Mouse (Mus musculus) heart, embryonic 13.5 days (tissue): ENCODE data around the gene Sdc3. TPM values are rescaled to one million over a fixed set of nuclear protein-coding genes. Genes with fewer than 3 reads are reported as not detected.

Source experiments
- ATAC-seq: fragments of 200-750 bp; cut with Nextera tagmentation; 2 replicates; pipeline ENCODE4 v1.8.0; 2017; ENCODE audit warnings: moderate TSS enrichment; ENCODE audit not compliant: insufficient number of reproducible peaks, low FRiP score, low TSS enrichment; ENCODE audit errors: extremely low read depth
- H3K27ac ChIP-seq: fragments of 300-500 bp; sonication (generic); replicated peaks from 2 replicates; pipeline ENCODE4 v1.5.1; 2015; ENCODE audit warnings: moderate library complexity, mild to moderate bottlenecking, inconsistent platforms
- H3K27me3 ChIP-seq: fragments of 300-500 bp; sonication (generic); replicated peaks from 2 replicates; pipeline ENCODE4 v1.6.1; 2015; ENCODE audit warnings: mild to moderate bottlenecking, inconsistent platforms
- H3K36me3 ChIP-seq: fragments of 300-500 bp; sonication (generic); 2 replicates; pipeline ENCODE4 v1.6.1; 2015; ENCODE audit warnings: mild to moderate bottlenecking, inconsistent platforms
- H3K4me1 ChIP-seq: fragments of 300-500 bp; sonication (generic); 2 replicates; pipeline ENCODE4 v1.6.1; 2015; ENCODE audit warnings: inconsistent platforms
- H3K4me2 ChIP-seq: fragments of 300-500 bp; sonication (generic); 2 replicates; pipeline ENCODE4 v1.6.1; 2015; ENCODE audit warnings: inconsistent platforms, mild to moderate bottlenecking, moderate library complexity
- H3K4me3 ChIP-seq: fragments of 300-500 bp; sonication (generic); 2 replicates; pipeline ENCODE4 v1.5.1; 2015; ENCODE audit warnings: moderate library complexity, mild to moderate bottlenecking, inconsistent platforms
- H3K9ac ChIP-seq: fragments of 300-500 bp; sonication (generic); 2 replicates; pipeline ENCODE4 v1.6.1; 2015; ENCODE audit warnings: inconsistent platforms, mild to moderate bottlenecking, moderate library complexity
- H3K9me3 ChIP-seq: fragments of 300-500 bp; sonication (generic); 2 replicates; pipeline ENCODE4 v1.6.1; 2016; ENCODE audit warnings: inconsistent platforms
- WGBS: fragments of 180-500 bp; shearing (Covaris S2); methylation state at CpG from one replicate; pipeline ENCODE4 v1.1.7; 2015; ENCODE audit warnings: mixed read lengths; 5-methylcytosine and 5-hydroxymethylcytosine counted together
- polyA plus RNA-seq: library from polyadenylated mRNA; unstranded; fragments of >200 nt; fragmentation: Nextera tagmentation; extraction: Ambion mirVana; gene quantifications from 2 replicates; pipeline ENCODE4 v1.2.1, GENCODE M21; 2015

Gene Sdc3
- polyA plus RNA-seq, 1 experiment from 2014 or later = 23.9 TPM

DNA sequence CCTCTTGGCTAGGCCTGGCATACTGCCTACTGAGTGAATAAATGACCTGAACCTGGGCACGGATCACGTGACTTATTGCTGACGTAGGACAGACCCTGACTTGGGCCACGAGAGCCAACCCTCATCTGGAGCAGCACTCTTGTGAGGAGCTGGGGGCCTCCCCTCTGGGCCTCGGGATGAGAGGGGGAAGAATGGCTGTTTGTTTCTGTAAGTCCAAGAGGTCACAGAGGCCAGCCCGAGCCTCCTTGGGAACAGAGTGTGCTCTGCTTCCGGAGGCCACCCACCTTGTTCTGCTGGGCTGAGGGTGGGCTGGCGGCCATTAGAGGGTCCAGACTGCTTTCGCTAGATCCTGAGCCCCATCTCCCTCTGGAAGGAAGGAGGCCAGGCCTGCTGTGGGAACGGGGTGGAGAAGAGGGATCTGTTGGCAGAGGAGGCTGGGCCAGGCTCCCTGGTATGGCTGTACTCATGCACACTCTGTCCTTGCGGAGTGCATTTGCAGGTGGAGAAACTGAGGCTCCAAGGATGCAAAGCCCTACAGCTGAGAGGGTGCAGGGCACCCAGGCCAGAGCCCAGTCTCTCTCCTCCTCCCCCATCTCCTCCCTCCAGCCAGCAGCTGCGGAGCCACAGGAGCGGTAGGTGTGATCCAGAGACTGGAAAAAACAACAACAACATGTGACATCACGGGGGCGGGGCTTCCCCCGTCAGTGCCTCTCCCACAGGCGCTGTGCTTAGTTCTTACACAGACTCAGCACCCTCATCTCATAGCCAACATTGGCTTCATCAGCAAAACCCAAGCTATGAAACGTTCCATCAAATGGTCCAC, 36.7 kb downstream of the Sdc3 start:
- peak overlapping the region; percentile 24 for H3K9ac ChIP-seq
- ATAC-seq = peak; percentile 67; the same call in 1 of the 2 replicates
- H3K36me3 ChIP-seq = peaks cover 13% of the 10 kb centered on the region
- 18% methylated on average over 18 of the region's 18 CpGs for WGBS
- H3K4me3 ChIP-seq = no peak overlapping the region
- H3K4me1 ChIP-seq = peaks cover 18% of the 10 kb centered on the region
- H3K27me3 ChIP-seq = no peaks in the 10 kb centered on the region
- peak overlapping the region; percentile 64 for H3K27ac ChIP-seq
- no peaks in the 10 kb centered on the region for H3K9me3 ChIP-seq
- H3K4me2 ChIP-seq = peak overlapping the region; percentile 38

- no peak overlapping the region for H3K27ac ChIP-seq
- no peaks in the 10 kb centered on the region for H3K9me3 ChIP-seq
- WGBS = 36% methylated on average over 1 of the region's 1 CpGs
- peaks cover 35% of the 10 kb centered on the region for H3K4me1 ChIP-seq
- 0 out of 2 replicates have a peak, but pooled peaks cover 18% of the 10 kb centered on the region for H3K27me3 ChIP-seq
- ATAC-seq = no peak
- no peak overlapping the region for H3K4me3 ChIP-seq
- no peak overlapping the region for H3K4me2 ChIP-seq
- no peaks in the 10 kb centered on the region for H3K36me3 ChIP-seq
- H3K9ac ChIP-seq = no peak overlapping the region
Observed at GRCm38 (mm10) chr4:130834122-130834521, 41.8 kb downstream of the Sdc3 start.

- Histone ChIP-seq H3K9me3 (no peaks in the 10 kb centered on the region), H3K9ac (no peak overlapping the region), H3K27ac (no peak overlapping the region), H3K36me3 (no peaks in the 10 kb centered on the region), H3K27me3 (0 out of 2 replicates have a peak, but pooled peaks cover 19% of the 10 kb centered on the region), H3K4me2 (no peak overlapping the region), H3K4me3 (no peak overlapping the region), H3K4me1 (peaks cover 30% of the 10 kb centered on the region)
- 76% methylated on average over 4 of the region's 4 CpGs for WGBS
- ATAC-seq = no peak
Observed at GRCm38 (mm10) chr4:130835550-130835949, 43.2 kb downstream of the Sdc3 start.

DNA sequence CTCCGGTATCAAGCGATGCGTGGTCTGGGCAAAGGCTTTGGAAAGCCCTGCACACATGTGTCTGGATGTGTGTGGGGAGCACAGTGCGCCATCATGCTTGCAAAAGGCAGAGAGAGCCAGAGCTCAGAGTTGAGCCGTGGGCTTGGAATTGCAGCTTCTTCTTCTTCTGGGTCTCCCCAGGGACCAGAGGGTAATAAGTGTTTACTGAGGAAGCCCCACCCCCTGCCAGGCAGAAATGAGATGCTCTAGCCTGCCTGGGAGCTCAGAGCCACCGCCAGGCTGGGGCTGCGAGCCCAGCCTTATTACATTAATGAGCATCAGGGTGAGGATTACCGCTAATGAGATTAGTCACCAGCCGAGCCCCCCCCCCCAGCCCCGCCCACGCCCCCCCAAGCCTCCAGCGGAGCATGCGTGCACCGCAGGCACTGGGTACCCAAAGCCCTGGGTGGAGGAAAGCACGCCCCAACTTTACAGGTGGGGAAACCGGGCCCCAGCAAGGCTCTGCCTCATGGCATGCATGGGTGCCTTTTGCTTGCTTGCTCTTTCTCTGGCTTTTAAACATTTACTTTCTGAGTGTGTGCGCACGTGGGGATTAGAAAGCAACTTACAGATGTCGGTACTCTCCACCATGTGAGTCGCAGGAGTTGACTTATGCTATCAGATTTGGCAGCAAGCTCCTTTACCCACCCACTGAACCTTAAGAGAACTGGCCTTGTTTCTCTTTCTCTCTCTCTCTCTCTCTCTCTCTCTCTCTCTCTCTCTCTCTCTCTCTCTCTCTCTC, 44.1 kb downstream of the Sdc3 start:
- WGBS = 11% methylated on average over 20 of the region's 20 CpGs
- H3K27me3 ChIP-seq = 0 out of 2 replicates have a peak, but pooled peaks cover 19% of the 10 kb centered on the region
- H3K9ac ChIP-seq = no peak overlapping the region
- H3K4me1 ChIP-seq = peaks cover 40% of the 10 kb centered on the region
- 0 out of 2 replicates have a peak overlapping the region, but pooled peaks have one; percentile 5 for H3K4me3 ChIP-seq
- 0 out of 2 replicates have a peak, but pooled peaks have one; percentile 26 for ATAC-seq
- no peak overlapping the region for H3K27ac ChIP-seq
- H3K4me2 ChIP-seq = peak overlapping the region; percentile 52
- no peaks in the 10 kb centered on the region for H3K9me3 ChIP-seq
- H3K36me3 ChIP-seq = no peaks in the 10 kb centered on the region

DNA sequence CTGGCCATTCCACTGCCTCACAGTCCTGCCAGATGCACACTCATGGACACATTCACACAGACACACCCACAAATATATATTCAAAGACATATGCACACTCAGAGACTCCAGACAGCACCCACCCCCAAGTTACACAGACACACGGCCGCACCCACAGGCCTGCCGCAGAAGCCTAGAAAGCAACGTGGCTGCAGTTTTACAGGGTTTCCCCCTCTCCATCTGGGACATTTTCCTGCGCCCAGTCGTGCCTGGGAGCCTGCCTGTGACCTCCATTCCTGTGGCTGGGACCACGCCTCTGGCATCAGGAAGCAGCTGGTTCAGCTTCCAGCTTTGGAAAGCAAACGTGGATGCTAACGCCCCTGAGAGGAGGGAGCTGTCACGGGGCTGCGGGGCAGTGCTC, 46.2 kb downstream of the Sdc3 start:
- no peaks in the 10 kb centered on the region for H3K36me3 ChIP-seq
- WGBS = 33% methylated on average over 11 of the region's 11 CpGs
- H3K4me3 ChIP-seq = no peak overlapping the region
- H3K4me1 ChIP-seq = peaks cover 42% of the 10 kb centered on the region
- H3K27ac ChIP-seq = no peak overlapping the region
- no peak overlapping the region for H3K4me2 ChIP-seq
- H3K27me3 ChIP-seq = 0 out of 2 replicates have a peak, but pooled peaks cover 19% of the 10 kb centered on the region
- H3K9me3 ChIP-seq = no peaks in the 10 kb centered on the region
- 0 out of 2 replicates have a peak overlapping the region, but pooled peaks have one; percentile 12 for H3K9ac ChIP-seq
- ATAC-seq = no peak

- Histone ChIP-seq H3K27me3 (0 out of 2 replicates have a peak, but pooled peaks cover 11% of the 10 kb centered on the region), H3K4me2 (no peak overlapping the region), H3K4me1 (peaks cover 40% of the 10 kb centered on the region), H3K9me3 (no peaks in the 10 kb centered on the region), H3K36me3 (no peaks in the 10 kb centered on the region), H3K9ac (peak overlapping the region; percentile 57), H3K4me3 (no peak overlapping the region), H3K27ac (peak overlapping the region; percentile 53; the same call in 1 of the 2 replicates)
- ATAC-seq = peak; percentile 61; the same call in 1 of the 2 replicates
- WGBS = 43% methylated on average over 8 of the region's 8 CpGs
Observed at GRCm38 (mm10) chr4:130841107-130841840, 48.9 kb downstream of the Sdc3 start.

DNA sequence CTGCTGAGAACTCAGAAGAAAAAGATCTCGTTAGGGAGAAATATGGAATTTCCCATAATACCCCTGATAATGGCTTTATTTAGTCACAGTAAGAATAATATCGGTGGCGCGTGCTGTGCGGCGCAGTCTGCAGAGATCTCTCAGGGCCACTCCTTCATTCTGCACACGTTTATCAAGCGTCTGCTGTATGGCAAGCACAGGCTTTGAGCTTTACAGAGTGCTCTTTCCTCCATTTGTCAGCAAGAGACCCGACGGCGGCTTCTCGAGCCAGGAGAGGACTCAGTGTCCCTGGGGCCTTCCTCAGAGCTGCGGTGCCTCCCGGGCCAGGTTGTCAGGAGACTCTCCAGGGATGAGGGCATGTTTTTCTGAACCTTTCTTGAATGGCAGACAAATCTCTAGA, 56.5 kb downstream of the Sdc3 start:
- H3K4me3 ChIP-seq = no peak overlapping the region
- no peaks in the 10 kb centered on the region for H3K36me3 ChIP-seq
- no peak overlapping the region for H3K9ac ChIP-seq
- H3K27ac ChIP-seq = no peak overlapping the region
- no peak overlapping the region for H3K4me2 ChIP-seq
- no peaks in the 10 kb centered on the region for H3K9me3 ChIP-seq
- no peaks in the 10 kb centered on the region for H3K27me3 ChIP-seq
- no peaks in the 10 kb centered on the region for H3K4me1 ChIP-seq
- no peak for ATAC-seq
- WGBS = 75% methylated on average over 14 of the region's 14 CpGs

DNA sequence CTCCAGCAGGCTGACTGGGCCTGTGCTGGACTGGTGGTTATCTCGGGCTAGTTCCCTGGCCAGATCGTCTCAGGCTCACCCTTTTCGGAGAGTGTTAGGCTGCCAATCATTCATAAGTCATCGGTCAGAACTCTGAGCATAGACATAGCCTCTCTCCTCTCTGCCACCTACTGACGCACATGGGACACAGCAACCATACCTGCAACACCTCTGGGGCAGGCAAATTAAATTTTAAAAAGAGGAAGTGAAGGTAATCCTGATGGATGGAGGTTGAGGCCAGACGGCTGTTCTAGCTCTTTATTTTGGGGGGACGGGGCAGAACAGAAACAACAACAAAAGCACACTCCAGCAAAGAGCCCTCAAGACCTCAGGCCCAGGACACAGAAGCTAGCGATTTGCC, 65.3 kb downstream of the Sdc3 start:
- H3K4me1 ChIP-seq = peaks cover 24% of the 10 kb centered on the region
- H3K27ac ChIP-seq = no peak overlapping the region
- H3K36me3 ChIP-seq = no peaks in the 10 kb centered on the region
- no peaks in the 10 kb centered on the region for H3K9me3 ChIP-seq
- no peak for ATAC-seq
- WGBS = 55% methylated on average over 8 of the region's 8 CpGs
- no peak overlapping the region for H3K4me3 ChIP-seq
- H3K27me3 ChIP-seq = peaks cover 30% of the 10 kb centered on the region
- no peak overlapping the region for H3K4me2 ChIP-seq
- H3K9ac ChIP-seq = no peak overlapping the region

- no peaks in the 10 kb centered on the region for H3K36me3 ChIP-seq
- H3K4me1 ChIP-seq = peaks cover 28% of the 10 kb centered on the region
- H3K27ac ChIP-seq = no peak overlapping the region
- ATAC-seq = no peak
- H3K4me3 ChIP-seq = no peak overlapping the region
- H3K27me3 ChIP-seq = peaks cover 34% of the 10 kb centered on the region
- no peaks in the 10 kb centered on the region for H3K9me3 ChIP-seq
- 94% methylated on average over 7 of the region's 7 CpGs for WGBS
- no peak overlapping the region for H3K9ac ChIP-seq
- no peak overlapping the region for H3K4me2 ChIP-seq
Observed at GRCm38 (mm10) chr4:130858880-130859279, 66.5 kb downstream of the Sdc3 start.

GRCm38 (mm10) chr4:130859467-130859866, 67.1 kb downstream of the Sdc3 start:
- 43% methylated on average over 8 of the region's 8 CpGs for WGBS
- Histone ChIP-seq H3K4me2 (peak overlapping the region; percentile 27), H3K27me3 (peaks cover 37% of the 10 kb centered on the region), H3K9me3 (no peaks in the 10 kb centered on the region), H3K27ac (no peak overlapping the region), H3K9ac (no peak overlapping the region), H3K36me3 (no peaks in the 10 kb centered on the region), H3K4me1 (peaks cover 28% of the 10 kb centered on the region), H3K4me3 (no peak overlapping the region)
- no peak for ATAC-seq
